Comparison of ENCODE assay signal across 9 mouse cellular contexts in the genomic region with DNA sequence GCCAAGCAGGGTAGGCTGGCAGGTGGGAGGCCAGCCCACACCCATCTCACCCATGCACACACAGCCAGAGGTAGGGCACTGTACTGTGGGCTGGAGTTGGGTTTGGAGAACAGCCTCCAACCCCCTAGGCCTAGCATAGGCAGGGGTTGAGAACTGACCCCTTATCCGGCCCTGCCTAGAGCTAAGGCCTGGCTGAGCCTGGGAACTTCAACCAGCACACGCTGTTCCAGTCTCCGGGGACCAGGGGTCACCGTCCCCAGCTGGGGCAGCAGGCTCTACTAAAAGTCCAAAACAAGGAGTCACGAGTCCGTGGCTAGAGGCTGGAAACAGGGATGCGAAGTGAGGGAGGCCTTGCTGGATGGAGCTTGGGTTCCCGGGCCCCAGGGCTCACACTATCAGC. TPM values are rescaled to one million over a fixed set of nuclear protein-coding genes. Genes with fewer than 3 reads are reported as not detected.
DNase-seq lines count a peak whose midpoint lies in the region; ATAC-seq and TF ChIP-seq lines count a peak whose summit lies in the region.
"Had no signal": no experiment of that assay in that cellular context is flagged by ENCODE, and none has a peak within 500 bp of the region (broad histone marks: within the 10 kb centered on the region; RNA-seq: fewer than 3 reads in every experiment).

No protein-coding gene starts in this region.

- TF ChIP-seq POLR2A in testis, adult 2 months (IDR thresholded peaks at IDR 0.05; ENCODE audit: control insufficient read depth, low read depth, low read length), result no peak

- no peak for ATAC-seq in intestine, embryonic 14.5 days (replicated peaks; ENCODE audit: low FRiP score, low TSS enrichment, low read depth)
- ATAC-seq in liver, embryonic 16.5 days (ENCODE audit: low read depth), result no peak
- no peak for ATAC-seq in stomach, embryonic 16.5 days (ENCODE audit: insufficient read depth, low FRiP score)

- H3K27me3 ChIP-seq in testis, adult 2 months (ENCODE audit: control insufficient read depth, insufficient read depth, low read length), result no peaks in the 10 kb centered on the region
- H3K27me3 ChIP-seq in intestine, embryonic 14.5 days (replicated peaks; ENCODE audit: control insufficient read depth, insufficient read depth, low read length), result no peaks in the 10 kb centered on the region
- peaks cover 6% of the 10 kb centered on the region for H3K27me3 ChIP-seq in liver, embryonic 16.5 days (ENCODE audit: control insufficient read depth, insufficient read depth, low read depth, low read length)
- H3K27me3 ChIP-seq in stomach, embryonic 16.5 days (ENCODE audit: control insufficient read depth, insufficient read depth, low read length), result no peaks in the 10 kb centered on the region

- H3K4me2 ChIP-seq in intestine, embryonic 14.5 days (ENCODE audit: low read length), result peak overlapping the region; percentile 51
- peak overlapping the region; percentile 17 for H3K4me2 ChIP-seq in liver, embryonic 16.5 days (ENCODE audit: low read depth, low read length)
- peak overlapping the region; percentile 50 for H3K4me2 ChIP-seq in stomach, embryonic 16.5 days (ENCODE audit: low read depth, low read length)

- peaks cover 4% of the 10 kb centered on the region for H3K4me1 ChIP-seq in testis, adult 2 months (ENCODE audit: control insufficient read depth, insufficient read depth, low read length)
- H3K4me1 ChIP-seq in intestine, embryonic 14.5 days (replicated peaks; ENCODE audit: control insufficient read depth, insufficient read depth, low read length), result peaks cover 45% of the 10 kb centered on the region
- peaks cover 4% of the 10 kb centered on the region for H3K4me1 ChIP-seq in liver, embryonic 16.5 days (ENCODE audit: control insufficient read depth, low read depth, low read length)
- peaks cover 34% of the 10 kb centered on the region for H3K4me1 ChIP-seq in stomach, embryonic 16.5 days (ENCODE audit: control insufficient read depth, insufficient read depth, low read length)

- H3K27ac ChIP-seq in testis, adult 2 months (ENCODE audit: control insufficient read depth, insufficient read depth, low read depth, low read length), result peak overlapping the region; percentile 22; the same call in 1 of the 2 replicates
- peak overlapping the region; percentile 30; the same call in 1 of the 2 replicates for H3K27ac ChIP-seq in intestine, embryonic 14.5 days (ENCODE audit: low read depth)
- H3K27ac ChIP-seq in liver, embryonic 16.5 days (ENCODE audit: low read length), result peak overlapping the region; percentile 43
- peak overlapping the region; percentile 59 for H3K27ac ChIP-seq in stomach, embryonic 16.5 days (ENCODE audit: low read length)

- H3K4me3 ChIP-seq in testis, adult 2 months (ENCODE audit: control insufficient read depth, low read depth, low read length), result no peak overlapping the region
- peak overlapping the region; percentile 45 for H3K4me3 ChIP-seq in intestine, embryonic 14.5 days (ENCODE audit: low read depth, low read length)
- peak overlapping the region; percentile 52 for H3K4me3 ChIP-seq in liver, embryonic 16.5 days (ENCODE audit: low read depth, low read length)
- peak overlapping the region; percentile 53 for H3K4me3 ChIP-seq in stomach, embryonic 16.5 days (replicated peaks; ENCODE audit: low read length)

- H3K9me3 ChIP-seq in intestine, embryonic 14.5 days (ENCODE audit: control insufficient read depth, low read length), result no peaks in the 10 kb centered on the region
- no peaks in the 10 kb centered on the region for H3K9me3 ChIP-seq in liver, embryonic 16.5 days (replicated peaks; ENCODE audit: control insufficient read depth, low read length)
- no peaks in the 10 kb centered on the region for H3K9me3 ChIP-seq in stomach, embryonic 16.5 days (replicated peaks; ENCODE audit: control insufficient read depth, low read length)

- DNase-seq in testis, postnatal 10 days (ENCODE audit: low spot score), result no peak
- DNase-seq in intestine, embryonic 14.5 days (ENCODE audit: low spot score), result no peak
- DNase-seq in right cerebral cortex, postnatal 10 days (ENCODE audit: low spot score in 2 of 2), result no peak
- DNase-seq in adrenal gland, postnatal 4 days (ENCODE audit: low spot score in 2 of 2), result no peak
- no peak for DNase-seq in left cerebral cortex, adult 11 months (ENCODE audit: low spot score)

- no peaks in the 10 kb centered on the region for H3K36me3 ChIP-seq in testis, adult 2 months (ENCODE audit: control insufficient read depth, insufficient read depth, low read length)
- H3K36me3 ChIP-seq in intestine, embryonic 14.5 days (ENCODE audit: control insufficient read depth, insufficient read depth, low read length), result no peaks in the 10 kb centered on the region
- H3K36me3 ChIP-seq in liver, embryonic 16.5 days (ENCODE audit: control insufficient read depth, insufficient read depth), result no peaks in the 10 kb centered on the region
- no peaks in the 10 kb centered on the region for H3K36me3 ChIP-seq in stomach, embryonic 16.5 days (ENCODE audit: control insufficient read depth, insufficient read depth, low read length)

- peak overlapping the region; percentile 30 for H3K9ac ChIP-seq in intestine, embryonic 14.5 days (ENCODE audit: low read length)
- H3K9ac ChIP-seq in liver, embryonic 16.5 days (ENCODE audit: low read depth, low read length), result no peak overlapping the region
- H3K9ac ChIP-seq in stomach, embryonic 16.5 days (ENCODE audit: low read length), result peak overlapping the region; percentile 68

- TF ChIP-seq CTCF in testis, adult 2 months (IDR thresholded peaks at IDR 0.05; ENCODE audit: control insufficient read depth, insufficient read depth, insufficient replicate concordance, low read depth, low read length), result no peak

- WGBS in intestine, embryonic 14.5 days, result 75% methylated on average over 8 of the region's 8 CpGs
- 42% methylated on average over 8 of the region's 8 CpGs for WGBS in liver, embryonic 16.5 days (ENCODE audit: insufficient replicate concordance)
- 66% methylated on average over 8 of the region's 8 CpGs for WGBS in stomach, embryonic 16.5 days

RNA-seq across cellular contexts. Expression of a gene that starts 19.3 kb away (rescaled TPM):
- polyA plus RNA-seq in testis, adult 2 months (2012; rRNA removed), result 135 and 136 TPM in 2 replicates
- polyA plus RNA-seq in intestine, embryonic 14.5 days (2014; fragmentation: Nextera tagmentation; extraction: Ambion mirVana), result 0.39 and 0.73 TPM in 2 replicates
- 0.07 and 0.18 TPM in 2 replicates for polyA plus RNA-seq in liver, embryonic 16.5 days (2015; fragmentation: Nextera tagmentation; extraction: Ambion mirVana)
- 0.63 and 1.0 TPM in 2 replicates for polyA plus RNA-seq in stomach, embryonic 16.5 days (2015; fragmentation: Nextera tagmentation; extraction: Ambion mirVana)
- total RNA-seq in adrenal gland, postnatal 4 days (2021), result 1 to 10 TPM in 1 of 2 experiments, under 1 TPM in 1; 0.78 to 1.5 TPM

RNA-seq across cellular contexts. Expression of a gene that starts 27.2 kb away (rescaled TPM):
- polyA plus RNA-seq in testis, adult 2 months (2012; rRNA removed), result 0.64 and 0.94 TPM in 2 replicates
- polyA plus RNA-seq in intestine, embryonic 14.5 days (2014; fragmentation: Nextera tagmentation; extraction: Ambion mirVana), result 1.0 and 1.3 TPM in 2 replicates
- polyA plus RNA-seq in liver, embryonic 16.5 days (2015; fragmentation: Nextera tagmentation; extraction: Ambion mirVana), result 0.16 and 0.18 TPM in 2 replicates
- 1.4 and 2.0 TPM in 2 replicates for polyA plus RNA-seq in stomach, embryonic 16.5 days (2015; fragmentation: Nextera tagmentation; extraction: Ambion mirVana)
- 10 to 100 TPM; 14.6 to 26.4 TPM for total RNA-seq in adrenal gland, postnatal 4 days (2021)
- total RNA-seq: MEL had no signal

RNA-seq across cellular contexts. Expression of a gene that starts 29.0 kb away (rescaled TPM):
- polyA plus RNA-seq in testis, adult 2 months (2012; rRNA removed), result 0.06 and 0.17 TPM in 2 replicates
- polyA plus RNA-seq in intestine, embryonic 14.5 days (2014; fragmentation: Nextera tagmentation; extraction: Ambion mirVana), result 0.32 and 0.72 TPM in 2 replicates
- 0.01 TPM in 1 of 2 replicates, not detected in the other for polyA plus RNA-seq in liver, embryonic 16.5 days (2015; fragmentation: Nextera tagmentation; extraction: Ambion mirVana)
- 0.41 and 0.50 TPM in 2 replicates for polyA plus RNA-seq in stomach, embryonic 16.5 days (2015; fragmentation: Nextera tagmentation; extraction: Ambion mirVana)
- 1 to 10 TPM; 2.1 to 5.8 TPM for total RNA-seq in adrenal gland, postnatal 4 days (2021)

RNA-seq across cellular contexts. Expression of a gene that starts 56.3 kb away (rescaled TPM):
- 4.1 and 4.3 TPM in 2 replicates for polyA plus RNA-seq in testis, adult 2 months (2012; rRNA removed)
- polyA plus RNA-seq in intestine, embryonic 14.5 days (2014; fragmentation: Nextera tagmentation; extraction: Ambion mirVana), result 28.4 and 31.7 TPM in 2 replicates
- 6.0 and 6.5 TPM in 2 replicates for polyA plus RNA-seq in liver, embryonic 16.5 days (2015; fragmentation: Nextera tagmentation; extraction: Ambion mirVana)
- polyA plus RNA-seq in stomach, embryonic 16.5 days (2015; fragmentation: Nextera tagmentation; extraction: Ambion mirVana), result 22.6 and 25.5 TPM in 2 replicates
- 10 to 100 TPM; 40.3 to 42.5 TPM for total RNA-seq in adrenal gland, postnatal 4 days (2021)

Comparison
In these comparisons a context has a peak if more than half of its experiments do, and no peak if none do; other contexts are left out.
1. RNA of a gene that starts 19.3 kb away (polyA plus RNA-seq): 135 to 136 TPM in testis, adult 2 months; 0.39 to 0.73 TPM in intestine, embryonic 14.5 days, 0.63 to 1.0 TPM in stomach, embryonic 16.5 days and 0.07 to 0.18 TPM in liver, embryonic 16.5 days; every median in the first group is over 10 times any median in the second.
2. Peak in every context shown above with its lines, with median percentiles within 50 percentile points of each other: H3K27ac ChIP-seq and H3K4me2 ChIP-seq.